Mouse (Mus musculus) lung, embryonic 15.5 days (tissue): ENCODE measurements around the gene Ptma. TPM values are rescaled to one million over a fixed set of nuclear protein-coding genes. Genes with fewer than 3 reads are reported as not detected.
"Not testable (repeated sequence)": the region's sequence is repeated elsewhere in the genome, so short reads cannot be mapped to it uniquely, and the experiment has no call there.

Source experiments
- ATAC-seq: fragments of 200-750 bp; cut with Nextera tagmentation; 2 replicates; pipeline ENCODE4 v1.8.0; 2017; ENCODE audit warnings: moderate number of reproducible peaks, borderline replicate concordance; ENCODE audit not compliant: low FRiP score, low TSS enrichment; ENCODE audit errors: extremely low read depth
- H3K27ac ChIP-seq: fragments of 300-500 bp; sonication (generic); 2 replicates; pipeline ENCODE4 v1.5.1; 2015; ENCODE audit warnings: moderate library complexity, mild to moderate bottlenecking, inconsistent platforms
- H3K27me3 ChIP-seq: fragments of 300-500 bp; sonication (generic); 2 replicates; pipeline ENCODE4 v1.6.1; 2015; ENCODE audit warnings: inconsistent platforms
- H3K36me3 ChIP-seq: fragments of 300-500 bp; sonication (generic); 2 replicates; pipeline ENCODE4 v1.6.1; 2015; ENCODE audit warnings: inconsistent platforms
- H3K4me1 ChIP-seq: fragments of 300-500 bp; sonication (generic); 2 replicates; pipeline ENCODE4 v1.6.1; 2015; ENCODE audit warnings: inconsistent platforms
- H3K4me2 ChIP-seq: fragments of 300-500 bp; sonication (generic); 2 replicates; pipeline ENCODE4 v1.6.1; 2015; ENCODE audit warnings: inconsistent platforms, mild to moderate bottlenecking, moderate library complexity
- H3K4me3 ChIP-seq: fragments of 300-500 bp; sonication (generic); 2 replicates; pipeline ENCODE4 v1.5.1; 2015; ENCODE audit warnings: mild to moderate bottlenecking, inconsistent platforms
- H3K9ac ChIP-seq: fragments of 300-500 bp; sonication (generic); 2 replicates; pipeline ENCODE4 v1.6.1; 2015; ENCODE audit warnings: inconsistent platforms
- H3K9me3 ChIP-seq: fragments of 300-500 bp; sonication (generic); 2 replicates; pipeline ENCODE4 v1.6.1; 2016; ENCODE audit warnings: inconsistent platforms
- WGBS: fragments of 180-500 bp; shearing (Covaris S2); methylation state at CpG from one replicate; pipeline ENCODE4 v1.1.7; 2015; 5-methylcytosine and 5-hydroxymethylcytosine counted together
- polyA plus RNA-seq: library from polyadenylated mRNA; unstranded; fragments of >200 nt; fragmentation: Nextera tagmentation; extraction: Ambion mirVana; gene quantifications from 2 replicates; pipeline ENCODE4 v1.2.1, GENCODE M21; 2015

The Ptma gene
- polyA plus RNA-seq, result 2,819 and 2,940 TPM in 2 replicates

DNA sequence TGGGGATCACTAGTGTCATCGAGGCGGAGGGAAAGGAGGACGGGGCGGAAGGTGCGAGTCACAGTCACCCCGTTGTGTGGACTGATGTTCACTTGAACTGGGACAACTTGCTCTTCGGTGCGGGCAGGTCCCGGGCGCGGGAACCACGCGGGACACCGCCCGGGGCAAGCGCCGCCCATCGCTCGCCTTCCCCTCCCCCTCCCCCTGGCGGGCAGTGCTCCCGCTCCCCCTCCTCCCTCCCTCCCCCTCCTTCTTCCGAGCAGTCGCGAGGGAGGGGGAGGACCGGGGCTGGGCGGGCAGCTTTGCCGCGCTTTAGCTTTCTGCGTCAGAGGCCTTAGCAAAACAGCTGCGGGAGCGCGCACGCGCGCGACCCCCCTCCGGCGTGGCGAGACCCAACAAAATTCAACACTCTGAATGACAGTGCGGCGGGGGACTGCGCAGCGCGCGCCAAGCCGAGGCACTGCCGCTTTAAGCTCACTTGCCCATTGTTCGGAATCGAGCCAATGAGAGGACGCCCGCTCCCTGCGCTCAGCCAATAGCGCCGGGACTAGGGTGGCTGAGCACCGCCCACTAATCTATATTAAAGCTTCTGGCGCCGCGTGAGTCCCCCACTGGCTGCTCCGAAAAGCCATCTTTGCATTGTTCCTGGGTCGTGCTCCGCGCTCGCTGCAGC, at the start of gene Ptma:
Ptma (plus strand) TSS at position 611 of the 673 bp plus-strand sequence.
- H3K4me3 ChIP-seq, result peak within 1 kb of the TSS; percentile 90
- WGBS, result under 1% methylated on average over 57 of the region's 63 CpGs
- peak within 1 kb of the TSS; percentile 95 for H3K9ac ChIP-seq
- no peaks in the 10 kb centered on the region for H3K27me3 ChIP-seq
- peaks cover 52% of the 10 kb centered on the region for H3K4me1 ChIP-seq
- peak within 1 kb of the TSS; percentile 95 for H3K4me2 ChIP-seq
- H3K9me3 ChIP-seq, result no peaks in the 10 kb centered on the region
- H3K27ac ChIP-seq, result peak within 1 kb of the TSS; percentile 100
- ATAC-seq, result peak; percentile 95
- H3K36me3 ChIP-seq, result peaks cover 19% of the 10 kb centered on the region

DNA sequence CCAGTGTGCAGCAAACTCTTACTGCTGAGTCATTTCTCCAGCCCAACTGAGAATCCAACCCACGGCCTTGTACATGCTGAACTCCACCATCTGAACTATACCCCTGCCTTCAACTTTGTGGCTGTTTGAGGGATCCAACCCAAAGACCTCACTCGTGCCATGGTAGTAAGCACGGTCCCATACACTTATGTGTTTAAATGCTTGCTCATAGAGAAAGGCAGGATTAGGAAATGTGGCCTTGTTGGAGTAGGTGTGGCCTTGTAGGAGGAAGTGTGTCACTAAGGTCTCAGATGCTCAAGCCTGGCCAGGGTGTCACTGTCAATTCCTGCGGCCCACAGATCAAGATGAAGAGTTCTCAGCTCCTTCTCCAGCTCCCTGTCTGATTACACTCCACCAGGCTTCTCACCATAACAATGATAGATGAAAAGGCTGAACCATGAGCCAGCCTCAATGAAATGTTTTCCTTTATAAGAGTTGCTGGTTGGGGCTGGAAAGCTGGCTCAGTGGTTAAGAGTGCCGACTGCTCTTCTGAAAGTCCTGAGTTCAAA, 48.7 kb upstream of the Ptma start:
- no peaks in the 10 kb centered on the region for H3K36me3 ChIP-seq
- H3K4me1 ChIP-seq, result peaks cover 19% of the 10 kb centered on the region
- H3K27ac ChIP-seq, result no peak overlapping the region
- no peaks in the 10 kb centered on the region for H3K27me3 ChIP-seq
- ATAC-seq, result no peak
- H3K4me2 ChIP-seq, result no peak overlapping the region
- no peak overlapping the region for H3K9ac ChIP-seq
- no peak overlapping the region for H3K4me3 ChIP-seq
- 85% methylated on average over 5 of the region's 5 CpGs for WGBS
- no peaks in the 10 kb centered on the region for H3K9me3 ChIP-seq

DNA sequence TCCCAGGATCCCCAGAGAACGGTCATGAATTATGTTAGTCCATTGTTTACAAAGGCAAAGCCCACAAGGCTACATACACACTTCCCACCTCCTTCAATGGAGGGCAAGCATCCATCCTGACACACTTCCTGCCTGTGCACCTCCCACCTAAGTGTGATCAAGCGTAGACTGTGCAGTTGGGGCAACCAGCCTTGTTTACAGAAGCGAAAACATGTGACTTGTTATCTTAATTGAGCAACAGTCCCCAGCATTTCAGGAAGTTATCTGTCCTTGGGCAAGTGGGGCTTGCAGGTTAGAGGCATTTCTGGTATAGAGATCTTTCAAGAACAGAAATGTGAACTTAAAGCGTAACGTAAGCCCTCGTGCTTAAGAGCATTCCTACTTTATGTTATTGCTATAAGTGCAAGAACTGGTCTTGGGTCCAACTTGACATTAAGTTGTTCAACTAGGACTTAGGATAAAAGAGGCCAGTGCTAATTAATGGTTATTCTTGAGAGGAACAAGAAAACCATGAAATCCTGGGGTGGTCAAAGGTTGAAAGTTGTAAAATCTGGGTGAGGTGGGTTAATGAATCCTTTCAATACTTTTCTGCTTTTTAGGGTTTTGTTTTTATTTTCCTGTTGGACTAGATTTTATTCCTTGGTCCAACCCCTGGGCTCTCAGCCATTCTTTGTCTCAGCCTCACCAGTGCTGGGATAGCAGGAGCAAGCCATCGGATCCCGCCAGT, 47.3 kb upstream of the Ptma start:
- peak; percentile 28; the same call in 1 of the 2 replicates for ATAC-seq
- H3K27ac ChIP-seq, result peak overlapping the region; percentile 12; the same call in 1 of the 2 replicates
- H3K4me1 ChIP-seq, result peaks cover 13% of the 10 kb centered on the region
- H3K9ac ChIP-seq, result no peak overlapping the region
- no peaks in the 10 kb centered on the region for H3K27me3 ChIP-seq
- no peak overlapping the region for H3K4me3 ChIP-seq
- no peaks in the 10 kb centered on the region for H3K36me3 ChIP-seq
- WGBS, result 48% methylated on average over 8 of the region's 8 CpGs
- no peaks in the 10 kb centered on the region for H3K9me3 ChIP-seq
- H3K4me2 ChIP-seq, result no peak overlapping the region

DNA sequence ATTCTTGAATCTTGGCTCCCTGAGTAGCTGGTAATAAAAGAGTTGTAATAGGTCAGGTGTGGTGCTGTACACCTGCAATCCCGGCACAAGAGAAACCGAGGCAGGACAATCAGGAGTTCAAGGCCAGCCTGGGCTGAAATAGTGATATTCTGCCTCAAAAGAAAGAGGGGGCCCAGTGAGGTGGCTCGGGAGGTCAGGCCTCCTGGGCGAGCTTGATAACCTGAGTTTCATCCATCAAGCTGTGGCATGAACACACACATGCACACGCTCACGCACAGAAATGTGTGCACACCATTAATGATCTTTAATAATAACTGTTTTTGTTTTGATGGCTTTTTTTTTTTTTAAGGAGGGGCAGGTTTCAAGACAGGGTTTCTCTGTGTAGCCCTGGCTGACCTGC, 46.2 kb upstream of the Ptma start:
- ATAC-seq, result no peak
- WGBS, result 86% methylated on average over 6 of the region's 6 CpGs
- no peak overlapping the region for H3K27ac ChIP-seq

DNA sequence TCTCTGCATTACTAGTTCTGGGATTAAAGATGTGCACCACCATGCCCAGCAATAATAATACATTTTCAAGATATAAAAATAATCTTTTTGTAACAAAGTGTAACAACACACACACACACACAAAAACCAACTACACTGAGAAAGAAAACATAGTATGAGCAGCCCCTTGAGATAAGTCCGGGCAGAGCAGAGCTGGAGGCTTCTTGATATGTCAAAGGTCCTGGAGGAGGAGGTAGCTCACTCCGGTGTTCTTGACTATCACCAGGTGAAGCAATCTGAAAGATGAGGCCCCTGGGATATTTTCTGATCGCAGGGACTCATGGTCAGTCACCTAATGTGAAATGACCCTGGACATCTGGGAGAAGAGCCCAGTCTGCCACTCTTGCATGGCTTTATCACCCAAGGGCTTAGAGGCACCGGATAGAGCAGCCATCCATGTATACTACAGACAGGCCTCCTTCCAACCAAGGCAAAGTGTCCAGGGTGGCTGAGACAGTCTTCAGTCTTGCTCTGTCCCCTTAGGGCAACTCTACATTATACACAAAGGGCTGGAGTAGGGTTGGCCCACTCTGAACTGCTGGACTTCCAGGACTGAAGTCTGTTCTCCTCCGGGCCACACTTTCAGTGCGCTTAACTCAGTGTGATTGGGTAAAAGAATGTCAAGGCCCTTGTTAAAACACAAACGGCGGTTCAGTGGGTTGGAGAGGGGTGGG, 45.6 kb upstream of the Ptma start:
- ATAC-seq, result 0 out of 2 replicates have a peak, but pooled peaks have one; percentile 11
- H3K4me1 ChIP-seq, result peaks cover 13% of the 10 kb centered on the region
- H3K9me3 ChIP-seq, result no peaks in the 10 kb centered on the region
- peak overlapping the region; percentile 86 for H3K27ac ChIP-seq
- no peak overlapping the region for H3K4me2 ChIP-seq
- no peak overlapping the region for H3K9ac ChIP-seq
- no peaks in the 10 kb centered on the region for H3K27me3 ChIP-seq
- no peaks in the 10 kb centered on the region for H3K36me3 ChIP-seq
- 55% methylated on average over 8 of the region's 8 CpGs for WGBS
- no peak overlapping the region for H3K4me3 ChIP-seq

More for the DNA sequence above, 46.2 kb upstream of the Ptma start:
- Histone ChIP-seq H3K27me3 (no peaks in the 10 kb centered on the region), H3K36me3 (no peaks in the 10 kb centered on the region), H3K9ac (no peak overlapping the region), H3K4me1 (peaks cover 13% of the 10 kb centered on the region), H3K9me3 (no peaks in the 10 kb centered on the region), H3K4me2 (no peak overlapping the region), H3K4me3 (no peak overlapping the region)

DNA sequence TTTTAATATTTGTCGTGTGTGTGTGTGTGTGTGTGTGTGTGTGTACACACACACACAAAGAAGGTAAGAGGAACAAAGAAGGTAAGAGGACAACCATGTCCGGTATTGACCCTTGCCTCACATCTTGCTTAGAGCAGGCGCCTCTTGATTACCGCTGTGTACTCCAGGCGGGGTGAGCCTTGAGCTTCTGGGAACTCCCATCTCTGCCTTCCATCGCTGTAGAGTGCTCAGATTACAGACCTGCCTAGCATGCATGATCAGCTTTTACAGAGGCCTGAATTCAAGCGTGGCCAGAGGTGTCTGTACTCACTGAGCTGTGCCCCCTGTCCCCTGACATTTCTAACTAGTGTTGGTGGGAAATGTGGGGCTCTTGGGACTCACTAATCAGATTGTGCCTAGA, 45.1 kb upstream of the Ptma start:
- 41% methylated on average over 7 of the region's 7 CpGs for WGBS
- Histone ChIP-seq H3K27ac (peak overlapping the region; percentile 86), H3K4me1 (peaks cover 13% of the 10 kb centered on the region), H3K4me3 (no peak overlapping the region), H3K9me3 (no peaks in the 10 kb centered on the region), H3K36me3 (no peaks in the 10 kb centered on the region), H3K4me2 (no peak overlapping the region), H3K27me3 (no peaks in the 10 kb centered on the region), H3K9ac (no peak overlapping the region)
- 0 out of 2 replicates have a peak, but pooled peaks have one; percentile 20 for ATAC-seq

DNA sequence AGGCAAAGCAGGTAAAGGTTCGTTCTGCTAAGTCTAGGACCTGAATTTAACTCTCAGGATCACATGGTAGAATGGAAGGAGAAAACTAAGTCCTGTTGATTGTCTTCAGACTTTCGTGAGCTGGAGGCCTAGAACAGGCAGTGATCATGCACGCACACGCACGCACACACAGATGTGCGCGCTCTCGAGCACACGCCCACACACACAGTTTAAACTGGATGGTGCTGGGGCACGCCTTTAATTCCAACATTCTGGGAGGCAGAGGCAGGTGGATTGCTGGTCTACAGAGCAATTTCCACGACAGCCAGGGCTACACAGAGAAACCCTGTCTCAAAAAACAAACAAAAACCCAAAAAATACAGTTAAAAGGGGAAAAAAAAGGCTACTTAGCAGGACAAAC, 44.2 kb upstream of the Ptma start:
- ATAC-seq, result no peak
- no peaks in the 10 kb centered on the region for H3K27me3 ChIP-seq
- H3K9me3 ChIP-seq, result no peaks in the 10 kb centered on the region
- no peak overlapping the region for H3K4me3 ChIP-seq
- H3K27ac ChIP-seq, result peak overlapping the region; percentile 86
- H3K4me2 ChIP-seq, result no peak overlapping the region
- WGBS, result 68% methylated on average over 11 of the region's 11 CpGs
- H3K36me3 ChIP-seq, result no peaks in the 10 kb centered on the region
- H3K9ac ChIP-seq, result no peak overlapping the region
- peaks cover 18% of the 10 kb centered on the region for H3K4me1 ChIP-seq

DNA sequence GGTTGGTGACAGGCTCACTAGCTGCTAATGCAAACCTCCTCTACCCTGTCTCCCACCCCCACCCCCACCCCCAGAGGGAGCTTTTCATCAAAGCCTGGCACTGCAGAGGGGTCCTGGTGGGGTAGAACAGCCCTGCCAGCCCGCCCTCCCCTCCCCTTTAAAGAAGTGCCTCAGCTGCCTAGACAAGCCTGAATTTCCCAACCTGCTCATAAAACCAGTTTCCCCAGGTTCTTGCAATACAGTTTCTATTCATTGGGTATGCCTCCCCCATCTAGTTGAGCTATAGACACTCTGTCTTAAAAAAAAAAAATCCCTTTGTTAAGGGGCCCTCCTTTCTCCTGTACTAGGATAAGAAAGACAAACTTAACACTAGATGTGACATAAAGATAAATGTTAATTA, 43.8 kb upstream of the Ptma start:
- no peak overlapping the region for H3K4me3 ChIP-seq
- H3K27ac ChIP-seq, result peak overlapping the region; percentile 86
- no peaks in the 10 kb centered on the region for H3K36me3 ChIP-seq
- H3K9me3 ChIP-seq, result no peaks in the 10 kb centered on the region
- no peaks in the 10 kb centered on the region for H3K27me3 ChIP-seq
- H3K4me2 ChIP-seq, result no peak overlapping the region
- H3K4me1 ChIP-seq, result peaks cover 18% of the 10 kb centered on the region
- no peak for ATAC-seq
- H3K9ac ChIP-seq, result no peak overlapping the region
- WGBS, result 67% methylated on average over 1 of the region's 1 CpGs

DNA sequence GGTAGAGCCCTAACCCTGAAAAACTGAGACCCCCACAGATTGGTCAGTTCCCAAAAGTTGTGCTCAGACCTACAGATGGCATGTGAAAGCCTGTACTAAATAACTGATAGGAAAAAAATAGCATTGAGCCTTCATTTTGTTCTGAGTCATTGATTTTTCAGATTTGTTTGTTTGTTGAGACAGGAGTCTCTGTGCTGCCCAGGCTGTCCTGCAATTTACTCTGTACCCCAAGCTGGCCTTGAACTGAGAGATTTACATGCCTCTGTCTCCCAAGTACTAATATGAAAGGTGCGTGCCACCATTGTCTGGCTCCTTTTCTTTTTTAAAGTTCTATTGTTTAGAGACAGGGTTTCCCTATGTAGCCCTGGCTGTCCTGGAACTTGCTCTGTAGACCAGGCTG, 41.2 kb upstream of the Ptma start:
- no peaks in the 10 kb centered on the region for H3K36me3 ChIP-seq

DNA sequence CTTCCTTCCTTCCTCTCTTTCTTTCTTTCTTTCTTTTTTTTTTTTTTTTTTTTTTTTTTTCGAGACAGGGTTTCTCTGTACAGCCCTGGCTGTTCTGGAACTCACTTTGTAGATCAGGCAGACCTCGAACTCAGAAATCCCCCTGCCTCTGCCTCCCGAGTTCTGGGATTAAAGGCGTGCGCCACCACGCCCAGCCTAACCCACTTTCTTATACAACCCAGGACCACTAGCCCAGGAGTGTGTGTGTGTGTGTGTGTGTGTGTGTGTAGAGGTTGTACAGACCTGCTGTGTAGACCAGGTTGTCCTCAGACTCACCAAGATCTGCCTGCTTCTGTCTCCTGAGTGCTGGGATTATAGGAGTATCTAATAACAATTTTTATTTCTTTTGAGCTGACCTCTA, 40.7 kb upstream of the Ptma start:
- H3K27me3 ChIP-seq, H3K9ac ChIP-seq, H3K27ac ChIP-seq, H3K9me3 ChIP-seq, H3K4me3 ChIP-seq, ATAC-seq, H3K4me2 ChIP-seq, H3K36me3 ChIP-seq: not testable (repeated sequence)
- H3K4me1 ChIP-seq, result peaks cover 29% of the 10 kb centered on the region
- WGBS, result 92% methylated on average over 6 of the region's 6 CpGs

More for the DNA sequence above, 41.2 kb upstream of the Ptma start:
- 91% methylated on average over 1 of the region's 1 CpGs for WGBS
- Histone ChIP-seq H3K9me3 (no peaks in the 10 kb centered on the region), H3K27ac (no peak overlapping the region), H3K27me3 (no peaks in the 10 kb centered on the region), H3K4me2 (no peak overlapping the region), H3K9ac (no peak overlapping the region), H3K4me1 (peaks cover 24% of the 10 kb centered on the region), H3K4me3 (no peak overlapping the region)
- ATAC-seq, result no peak

DNA sequence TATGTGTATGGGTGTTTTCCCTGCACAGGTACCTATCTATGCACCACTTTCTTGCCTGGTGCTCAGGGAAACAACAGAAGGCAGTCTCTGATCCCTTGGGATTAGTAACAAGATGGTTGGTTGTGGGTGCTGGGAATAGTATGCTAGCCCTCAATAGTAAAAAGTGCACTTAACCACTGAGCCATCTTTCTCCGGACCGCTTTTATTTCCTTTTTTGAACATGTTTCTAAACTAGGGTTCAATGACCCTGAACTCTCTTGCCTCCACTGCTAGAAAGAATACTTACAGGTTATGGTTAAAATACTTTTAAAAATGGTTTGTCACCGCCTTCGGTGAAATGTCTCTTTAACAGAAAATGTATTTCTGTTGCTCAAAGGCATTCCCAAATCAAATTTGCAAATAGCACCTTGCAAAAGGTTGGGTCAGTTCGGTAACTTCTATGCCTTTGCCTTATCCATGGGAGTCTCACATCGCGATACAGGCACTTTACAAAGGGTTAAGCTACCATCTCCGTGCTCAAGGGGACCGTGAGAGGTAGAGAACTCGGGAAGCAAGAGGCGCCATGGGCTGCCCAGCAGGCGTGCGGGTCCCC, 39.7 kb upstream of the Ptma start:
- Histone ChIP-seq H3K4me2 (peak overlapping the region; percentile 71), H3K4me1 (peaks cover 34% of the 10 kb centered on the region), H3K27ac (peak overlapping the region; percentile 98), H3K9me3 (no peaks in the 10 kb centered on the region), H3K36me3 (no peaks in the 10 kb centered on the region), H3K27me3 (no peaks in the 10 kb centered on the region), H3K4me3 (peak overlapping the region; percentile 80), H3K9ac (peak overlapping the region; percentile 71)
- no peak; the same call in 1 of the 2 replicates for ATAC-seq
- 4% methylated on average over 13 of the region's 13 CpGs for WGBS
